Comparison of ENCODE assay signal across 8 mouse cellular contexts in genomic region chrX:134600659-134601379, GRCm38 (mm10). TPM values are rescaled to one million over a fixed set of nuclear protein-coding genes. Genes with fewer than 3 reads are reported as not detected.
DNase-seq lines count a peak whose midpoint lies in the region; ATAC-seq lines count a peak whose summit lies in the region.

Gene Gla (minus strand): TSS chrX:134601125.
Gene Hnrnph2 (plus strand): TSS chrX:134601179.

- peak within 1 kb of the TSS; percentile 55 for H3K9ac ChIP-seq in intestine, embryonic 14.5 days (ENCODE audit: low read length)

- 18% methylated on average over 33 of the region's 33 CpGs for WGBS in intestine, embryonic 14.5 days

- intact Hi-C loops in left cerebral cortex, postnatal 14 days (cut with DNase I), result no loop called here

- ATAC-seq in intestine, embryonic 14.5 days (replicated peaks; ENCODE audit: low FRiP score, low TSS enrichment, low read depth), result peak; percentile 99

- peak within 1 kb of the TSS; percentile 49 for H3K4me2 ChIP-seq in intestine, embryonic 14.5 days (ENCODE audit: low read length)

- peak within 1 kb of the TSS; percentile 55 for H3K4me3 ChIP-seq in intestine, embryonic 14.5 days (ENCODE audit: low read depth, low read length)

- H3K27me3 ChIP-seq in intestine, embryonic 14.5 days (replicated peaks; ENCODE audit: control insufficient read depth, insufficient read depth, low read length), result no peaks in the 10 kb centered on the region

- peak; percentile 74 to 77 for DNase-seq in adrenal gland, adult 18-20 months (ENCODE audit: low spot score in 2 of 2)
- DNase-seq in embryo, embryonic 11 days, result peak; percentile 95
- DNase-seq in gastrocnemius, postnatal 25 days, result peak; percentile 86
- peak; percentile 89 for DNase-seq in intestine, embryonic 14.5 days (ENCODE audit: low spot score)
- DNase-seq in left cerebral cortex, postnatal 14 days (ENCODE audit: low spot score in 2 of 2), result peak; percentile 91 to 95
- peak; percentile 98 for DNase-seq in mesoderm, embryonic 11.5 days (ENCODE audit: low read depth, low spot score)
- DNase-seq in right cerebral cortex, postnatal 36 days (ENCODE audit: low spot score in 2 of 2), result peak; percentile 89 to 94
- peak; percentile 91 for DNase-seq in yolk sac, embryonic 10.5 days (ENCODE audit: low spot score)

- no peaks in the 10 kb centered on the region for H3K9me3 ChIP-seq in intestine, embryonic 14.5 days (ENCODE audit: control insufficient read depth, low read length)

- H3K27ac ChIP-seq in intestine, embryonic 14.5 days (ENCODE audit: low read depth), result peak within 1 kb of the TSS; percentile 85

- no peaks in the 10 kb centered on the region for H3K36me3 ChIP-seq in intestine, embryonic 14.5 days (ENCODE audit: control insufficient read depth, insufficient read depth, low read length)

- H3K4me1 ChIP-seq in intestine, embryonic 14.5 days (replicated peaks; ENCODE audit: control insufficient read depth, insufficient read depth, low read length), result no peaks in the 10 kb centered on the region

RNA-seq across cellular contexts. Expression of gene Gla, which starts in this region (rescaled TPM):
- total RNA-seq in adrenal gland, adult 18-20 months (2021), result 10 to 100 TPM; 13.0 to 13.1 TPM
- total RNA-seq in gastrocnemius, postnatal 25 days (2021), result 1 to 10 TPM; 1.4 to 2.1 TPM
- 7.1 and 7.4 TPM in 2 replicates for polyA plus RNA-seq in intestine, embryonic 14.5 days (2014; fragmentation: Nextera tagmentation; extraction: Ambion mirVana)
- 1 to 10 TPM; 9.0 to 9.9 TPM for total RNA-seq in left cerebral cortex, postnatal 14 days (2021)

RNA-seq across cellular contexts. Expression of gene Hnrnph2, which starts in this region (rescaled TPM):
- 100 to 1,000 TPM; 114 to 120 TPM for total RNA-seq in adrenal gland, adult 18-20 months (2021)
- 10 to 100 TPM; 47.6 to 49.5 TPM for total RNA-seq in gastrocnemius, postnatal 25 days (2021)
- polyA plus RNA-seq in intestine, embryonic 14.5 days (2014; fragmentation: Nextera tagmentation; extraction: Ambion mirVana), result 84.7 and 93.2 TPM in 2 replicates
- total RNA-seq in left cerebral cortex, postnatal 14 days (2021), result 100 to 1,000 TPM; 145 to 146 TPM

Comparison
In these comparisons a context has a peak if more than half of its experiments do, and no peak if none do; other contexts are left out.
1. Peak in every context shown above with its lines: DNase-seq, ATAC-seq, H3K4me3 ChIP-seq and H3K27ac ChIP-seq.